Mouse (Mus musculus): ENCODE results near the gene Psmc4.

Gene Psmc4

GRCm38 (mm10) chr7:28049476-28050409, at the start of gene Psmc4:
Psmc4 (minus strand) TSS chr7:28050101.
- peak; percentile 99 for DNase-seq (ENCODE audit: low spot score)

- DNase-seq (ENCODE audit: low spot score) = no peak
Observed at GRCm38 (mm10) chr7:28099101-28099500, 49.2 kb upstream of the Psmc4 start.

- DNase-seq (ENCODE audit: low spot score) = no peak
Observed at GRCm38 (mm10) chr7:28093541-28093940, 43.6 kb upstream of the Psmc4 start.

GRCm38 (mm10) chr7:28086236-28086635, 36.3 kb upstream of the Psmc4 start:
- DNase-seq (ENCODE audit: low spot score) = no peak

- peak; percentile 30 for DNase-seq (ENCODE audit: low spot score)
Observed at GRCm38 (mm10) chr7:28084215-28084614, 34.3 kb upstream of the Psmc4 start.

- no peak for DNase-seq (ENCODE audit: low spot score)
Observed at GRCm38 (mm10) chr7:28070531-28071298, 20.8 kb upstream of the Psmc4 start, which contains the start of gene Fcgbp. Fcgbp (plus strand) TSS chr7:28071236.

GRCm38 (mm10) chr7:28069546-28070172, 19.8 kb upstream of the Psmc4 start:
- no peak for DNase-seq (ENCODE audit: low spot score)

- no peak for DNase-seq (ENCODE audit: low spot score)
Observed at GRCm38 (mm10) chr7:28068661-28069060, 18.8 kb upstream of the Psmc4 start.

GRCm38 (mm10) chr7:28059972-28060371, 10.1 kb upstream of the Psmc4 start:
- DNase-seq (ENCODE audit: low spot score) = no peak

- DNase-seq (ENCODE audit: low spot score) = no peak
Observed at GRCm38 (mm10) chr7:28053046-28053930, 3.4 kb upstream of the Psmc4 start.

- DNase-seq (ENCODE audit: low spot score) = no peak
Observed at GRCm38 (mm10) chr7:28050584-28050983, 683 bp upstream of the Psmc4 start.

GRCm38 (mm10) chr7:28044524-28044923, 5.4 kb downstream of the Psmc4 start:
- no peak for DNase-seq (ENCODE audit: low spot score)

GRCm38 (mm10) chr7:28014445-28014810, 35.5 kb downstream of the Psmc4 start:
- no peak for DNase-seq (ENCODE audit: low spot score)

- DNase-seq (ENCODE audit: low spot score) = peak; percentile 78
Observed at GRCm38 (mm10) chr7:28013549-28014444, 36.1 kb downstream of the Psmc4 start, which contains the start of gene Zfp850. Zfp850 (minus strand) TSS chr7:28014115.

GRCm38 (mm10) chr7:28010271-28010670, 39.6 kb downstream of the Psmc4 start:
- peak; percentile 32 for DNase-seq (ENCODE audit: low spot score)

Data from layer of hippocampus, adult 11-12 months (tissue).